Mouse (Mus musculus) liver, postnatal 0 days (tissue): Measurements from ENCODE around the gene Gm32742. TPM values are rescaled to one million over a fixed set of nuclear protein-coding genes. Genes with fewer than 3 reads are reported as not detected.

Experiments used
- ATAC-seq: fragments of 200-750 bp; cut with Nextera tagmentation; 2 replicates; pipeline ENCODE4 v1.8.0; 2017; ENCODE audit warnings: mild to moderate bottlenecking, moderate library complexity
- DNase-seq: peaks from one replicate; pipeline ENCODE4 v3.0.0-alpha.2; 2016
- H3K27ac ChIP-seq: fragments of 300-500 bp; sonication (generic); 2 replicates; pipeline ENCODE4 v1.5.1; 2014; ENCODE audit warnings: antibody characterized with exemption, moderate library complexity, mild to moderate bottlenecking, low read depth
- H3K27me3 ChIP-seq: fragments of 300-500 bp; sonication (generic); 2 replicates; pipeline ENCODE4 v1.6.1; 2014; ENCODE audit warnings: low read length, control low read depth, mixed read lengths; ENCODE audit not compliant: insufficient read depth
- H3K36me3 ChIP-seq: fragments of 300-500 bp; sonication (generic); replicated peaks from 2 replicates; pipeline ENCODE4 v1.6.1; 2014; ENCODE audit warnings: mild to moderate bottlenecking, control low read depth, low read length, moderate library complexity, mixed read lengths; ENCODE audit not compliant: insufficient read depth
- H3K4me1 ChIP-seq: fragments of 300-500 bp; sonication (generic); 2 replicates; pipeline ENCODE4 v1.6.1; 2014; ENCODE audit warnings: antibody characterized with exemption, mild to moderate bottlenecking, control low read depth; ENCODE audit not compliant: insufficient read depth
- H3K4me2 ChIP-seq: fragments of 300-500 bp; sonication (generic); 2 replicates; pipeline ENCODE4 v1.6.1; 2014; ENCODE audit warnings: low read depth, mild to moderate bottlenecking, low read length, moderate library complexity, mixed read lengths
- H3K4me3 ChIP-seq: fragments of 300-500 bp; sonication (generic); 2 replicates; pipeline ENCODE4 v1.5.1; 2014; ENCODE audit warnings: low read depth, low read length
- H3K9ac ChIP-seq: fragments of 300-500 bp; sonication (generic); replicated peaks from 2 replicates; pipeline ENCODE4 v1.6.1; 2014; ENCODE audit warnings: mild to moderate bottlenecking, moderate library complexity
- H3K9me3 ChIP-seq: fragments of 300-500 bp; sonication (generic); 2 replicates; pipeline ENCODE4 v1.6.1; 2016; ENCODE audit warnings: mild to moderate bottlenecking, control low read depth, low read length, mixed read lengths
- CTCF ChIP-seq: sonication (generic); IDR thresholded peaks from 2 replicates; pipeline ENCODE4 v1.5.1; 2016; ENCODE audit warnings: antibody characterized with exemption, low read depth
- EP300 ChIP-seq: IDR thresholded peaks from 2 replicates; pipeline ENCODE4 v1.6.1; 2016; ENCODE audit warnings: antibody characterized with exemption, low read depth, mild to moderate bottlenecking
- WGBS: fragments of 180-500 bp; shearing (Covaris S2); extraction: QIAGEN DNeasy Blood & Tissue Kit; methylation state at CpG from one replicate; pipeline ENCODE4 v1.1.7; 2014; ENCODE audit not compliant: insufficient replicate concordance; 5-methylcytosine and 5-hydroxymethylcytosine counted together
- polyA plus RNA-seq: library from polyadenylated mRNA; unstranded; fragments of >200 nt; fragmentation: Nextera tagmentation; extraction: Ambion mirVana; gene quantifications from 2 replicates; pipeline ENCODE4 v1.2.1, GENCODE M21; 2015

The Gm32742 gene
- polyA plus RNA-seq, 1 experiment from 2014 or later: not detected

- H3K4me2 ChIP-seq: no peak overlapping the region
- H3K36me3 ChIP-seq: no peaks in the 10 kb centered on the region
- no peak overlapping the region for H3K27ac ChIP-seq
- H3K4me1 ChIP-seq: no peaks in the 10 kb centered on the region
- H3K27me3 ChIP-seq: no peaks in the 10 kb centered on the region
- 54% methylated on average over 3 of the region's 3 CpGs for WGBS
- no peak for ATAC-seq
- peaks cover 3% of the 10 kb centered on the region; the same call in 1 of the 2 replicates for H3K9me3 ChIP-seq
- no peak for DNase-seq
- H3K4me3 ChIP-seq: no peak overlapping the region
- no peak overlapping the region for H3K9ac ChIP-seq
- TF ChIP-seq CTCF (no peak), EP300 (no peak)
Measured at GRCm38 (mm10) chr9:51190655-51191054, 25.3 kb upstream of the Gm32742 start.

- Histone ChIP-seq H3K27me3 (no peaks in the 10 kb centered on the region), H3K4me3 (no peak overlapping the region), H3K4me1 (no peaks in the 10 kb centered on the region), H3K9ac (no peak overlapping the region), H3K9me3 (no peaks in the 10 kb centered on the region), H3K27ac (no peak overlapping the region), H3K36me3 (no peaks in the 10 kb centered on the region), H3K4me2 (no peak overlapping the region)
- ATAC-seq (no peak), DNase-seq (no peak)
- TF ChIP-seq EP300 (no peak), CTCF (no peak)
- WGBS: 67% methylated on average over 5 of the region's 5 CpGs
Measured at GRCm38 (mm10) chr9:51185871-51186270, 20.6 kb upstream of the Gm32742 start.

- WGBS: 46% methylated on average over 4 of the region's 4 CpGs
- Histone ChIP-seq H3K4me1 (no peaks in the 10 kb centered on the region), H3K27ac (no peak overlapping the region), H3K4me2 (no peak overlapping the region), H3K27me3 (no peaks in the 10 kb centered on the region), H3K9ac (no peak overlapping the region), H3K4me3 (no peak overlapping the region), H3K9me3 (no peaks in the 10 kb centered on the region), H3K36me3 (no peaks in the 10 kb centered on the region)
- no peak for ATAC-seq
- no peak for TF ChIP-seq CTCF
- TF ChIP-seq EP300: no peak
- DNase-seq: no peak
Measured at GRCm38 (mm10) chr9:51185386-51185785, 20.1 kb upstream of the Gm32742 start.

- WGBS: 59% methylated on average over 15 of the region's 15 CpGs
- Histone ChIP-seq H3K4me2 (no peak overlapping the region), H3K9ac (no peak overlapping the region; the same call in 1 of the 2 replicates), H3K4me3 (no peak overlapping the region), H3K36me3 (no peaks in the 10 kb centered on the region), H3K27me3 (no peaks in the 10 kb centered on the region), H3K4me1 (no peaks in the 10 kb centered on the region), H3K9me3 (no peaks in the 10 kb centered on the region), H3K27ac (peak overlapping the region; percentile 29; the same call in 1 of the 2 replicates)
- no peak for ATAC-seq
- no peak for DNase-seq
- TF ChIP-seq CTCF: no peak
- TF ChIP-seq EP300: no peak
Measured at GRCm38 (mm10) chr9:51182716-51183710, 17.7 kb upstream of the Gm32742 start.

GRCm38 (mm10) chr9:51180621-51181020 lies 15.3 kb upstream of the Gm32742 start:
- Histone ChIP-seq H3K36me3 (no peaks in the 10 kb centered on the region), H3K9me3 (no peaks in the 10 kb centered on the region), H3K27ac (no peak overlapping the region), H3K4me1 (no peaks in the 10 kb centered on the region), H3K9ac (no peak overlapping the region), H3K4me2 (no peak overlapping the region), H3K27me3 (no peaks in the 10 kb centered on the region), H3K4me3 (no peak overlapping the region)
- no peak for DNase-seq
- ATAC-seq: no peak
- TF ChIP-seq CTCF (no peak), EP300 (no peak)
- 72% methylated on average over 5 of the region's 5 CpGs for WGBS

GRCm38 (mm10) chr9:51178297-51178696 lies 13.0 kb upstream of the Gm32742 start:
- Histone ChIP-seq H3K36me3 (no peaks in the 10 kb centered on the region), H3K4me1 (no peaks in the 10 kb centered on the region), H3K4me2 (no peak overlapping the region), H3K27me3 (no peaks in the 10 kb centered on the region), H3K27ac (no peak overlapping the region), H3K4me3 (no peak overlapping the region), H3K9me3 (no peaks in the 10 kb centered on the region), H3K9ac (no peak overlapping the region)
- no peak for TF ChIP-seq EP300
- TF ChIP-seq CTCF: peak; percentile 36; the same call in 1 of the 2 replicates
- WGBS: 89% methylated on average over 1 of the region's 1 CpGs
- no peak for ATAC-seq
- no peak for DNase-seq
